Mouse (Mus musculus): ENCODE measurements around the gene Cdca3.

- no peak for TF ChIP-seq CTCF (IDR thresholded peaks at IDR 0.05; ENCODE audit: low read depth, low read length)
- TF ChIP-seq POLR2A (IDR thresholded peaks at IDR 0.05; ENCODE audit: extremely low read depth, insufficient read depth, low read length): no peak
Observed at GRCm38 (mm10) chr6:124854647-124855046, 25.3 kb downstream of the Cdca3 start.

Data from liver, adult 2 months (tissue).